Mouse (Mus musculus) monocyte, adult 59 days (primary cell): ENCODE results near the gene Mrgprb3. TPM values are rescaled to one million over a fixed set of nuclear protein-coding genes. Genes with fewer than 3 reads are reported as not detected.

Source experiments
- total RNA-seq, 2 experiments: library from RNA; stranded (reverse); gene quantifications; one replicate each; pipeline ENCODE4 v1.2.4; 2023

Mrgprb3 gene
- not detected for total RNA-seq

DNA sequence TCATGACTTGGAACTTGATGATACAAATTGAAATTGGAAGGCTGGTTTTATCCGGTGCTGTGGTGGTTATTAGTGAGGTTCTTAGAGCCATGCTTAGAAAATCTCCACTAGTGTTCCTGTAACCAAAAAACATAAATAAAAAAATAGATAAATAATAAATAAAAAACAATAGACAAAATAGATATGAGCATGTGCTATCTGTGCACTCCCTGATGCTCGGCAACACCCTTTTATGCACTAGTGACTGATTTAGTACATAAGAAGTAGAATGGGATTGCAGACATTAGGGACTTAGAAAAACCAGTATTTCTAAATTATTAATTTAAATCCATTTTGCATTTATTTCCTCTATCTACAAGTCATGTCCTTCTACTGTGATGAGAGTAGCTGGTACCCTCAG lies at the start of gene Mrgprb3:
Gene Mrgprb3 (minus strand): TSS at position 101 of the 400 bp plus-strand sequence.

Other genes starting within 250 kb of the Mrgprb3 start
- gene Mrgprb1, start 187.5 kb downstream of the Mrgprb3 start, total RNA-seq: not detected
- not detected for gene Mrgprx2, start 144.5 kb downstream of the Mrgprb3 start, total RNA-seq
- gene Mrgprb2, start 85.7 kb downstream of the Mrgprb3 start, total RNA-seq: not detected
- gene Zdhhc13, start 145.2 kb upstream of the Mrgprb3 start, total RNA-seq: 10 to 100 TPM; 20.6 to 22.4 TPM
- not detected for gene Csrp3, start 204.2 kb upstream of the Mrgprb3 start, total RNA-seq
- 1 to 10 TPM; 5.5 to 6.8 TPM for gene E2f8, start 237.8 kb upstream of the Mrgprb3 start, total RNA-seq